Mouse (Mus musculus) cerebellum, adult 9-10 months (tissue): Measurements from ENCODE around the gene Tmem259.

Source experiments
- DNase-seq: peaks from one replicate; pipeline ENCODE4 v3.0.0; 2022

Gene Tmem259

GRCm38 (mm10) chr10:79986232-79986878, 2.2 kb upstream of the Tmem259 start:
- peak; percentile 72 for DNase-seq

GRCm38 (mm10) chr10:79985334-79986231, 1.5 kb upstream of the Tmem259 start:
- peak; percentile 89 for DNase-seq

GRCm38 (mm10) chr10:79984871-79985270, 741 bp upstream of the Tmem259 start:
- DNase-seq, result peak; percentile 100

GRCm38 (mm10) chr10:79983670-79984069, 460 bp downstream of the Tmem259 start:
- peak; percentile 87 for DNase-seq

GRCm38 (mm10) chr10:79983205-79983604, 925 bp downstream of the Tmem259 start:
- DNase-seq, result no peak

- no peak for DNase-seq
These were observed 4.6 kb downstream of the Tmem259 start for GRCm38 (mm10) chr10:79979401-79980155.

GRCm38 (mm10) chr10:79978061-79978460, 6.1 kb downstream of the Tmem259 start:
- DNase-seq, result no peak

GRCm38 (mm10) chr10:79977324-79977723, 6.8 kb downstream of the Tmem259 start:
- no peak for DNase-seq

- no peak for DNase-seq
These were observed 7.4 kb downstream of the Tmem259 start for GRCm38 (mm10) chr10:79976722-79977107.

- no peak for DNase-seq
These were observed 7.9 kb downstream of the Tmem259 start for GRCm38 (mm10) chr10:79976071-79976721.

- no peak for DNase-seq
These were observed 9.5 kb downstream of the Tmem259 start for GRCm38 (mm10) chr10:79974668-79975067.

GRCm38 (mm10) chr10:79974087-79974486, 10.0 kb downstream of the Tmem259 start:
- no peak for DNase-seq

GRCm38 (mm10) chr10:79972831-79973230, 11.3 kb downstream of the Tmem259 start:
- no peak for DNase-seq

- no peak for DNase-seq
These were observed 13.0 kb downstream of the Tmem259 start for GRCm38 (mm10) chr10:79971183-79971497.

GRCm38 (mm10) chr10:79970415-79971182, 13.5 kb downstream of the Tmem259 start, which contains the start of gene Grin3b:
Grin3b (plus strand) TSS chr10:79970715.
- DNase-seq, result no peak

GRCm38 (mm10) chr10:79969124-79969568, 15.0 kb downstream of the Tmem259 start:
- no peak for DNase-seq

GRCm38 (mm10) chr10:79968181-79968580, 15.9 kb downstream of the Tmem259 start:
- no peak for DNase-seq

- DNase-seq, result peak; percentile 70
These were observed 17.2 kb downstream of the Tmem259 start for GRCm38 (mm10) chr10:79966886-79967400.

GRCm38 (mm10) chr10:79965325-79965724, 18.8 kb downstream of the Tmem259 start:
- DNase-seq, result peak; percentile 26

- no peak for DNase-seq
These were observed 19.4 kb downstream of the Tmem259 start for GRCm38 (mm10) chr10:79964727-79965126.

GRCm38 (mm10) chr10:79960671-79961294, 23.3 kb downstream of the Tmem259 start:
- peak; percentile 54 for DNase-seq
